Mouse (Mus musculus): ENCODE results near the gene Gm49403. TPM values are rescaled to one million over a fixed set of nuclear protein-coding genes. Genes with fewer than 3 reads are reported as not detected.
A peak's percentile ranks its signal among the peaks of the same experiment; 100 is the strongest.

Gm49403 gene
- total and polyA plus RNA-seq, 2 experiments: not detected

DNA sequence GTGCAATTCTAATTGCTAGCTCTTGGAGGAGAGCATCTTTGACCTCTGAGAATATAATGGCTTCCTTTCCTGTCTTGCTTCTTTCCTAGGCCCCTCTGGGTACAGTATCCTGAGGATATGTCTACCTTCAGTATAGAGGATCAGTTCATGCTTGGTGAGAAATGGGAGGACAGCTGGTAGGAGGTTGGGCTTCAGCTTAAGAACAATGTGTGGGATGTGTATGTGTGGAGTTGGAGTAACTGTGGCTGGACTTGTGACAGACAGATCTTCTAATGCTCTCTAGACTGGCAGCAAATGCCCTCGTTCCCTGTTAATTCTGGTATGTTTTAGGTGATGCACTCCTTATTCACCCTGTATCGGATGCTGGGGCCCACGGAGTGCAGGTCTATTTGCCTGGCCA, 30.5 kb downstream of the Gm49403 start:
- no peaks in the 10 kb centered on the region for H3K4me1 ChIP-seq (ENCODE audit: control insufficient read depth, insufficient read depth, low read length)
- H3K9ac ChIP-seq (ENCODE audit: low read depth, low read length): no peak overlapping the region
- H3K27ac ChIP-seq (replicated peaks; ENCODE audit: insufficient read depth, low read depth, low read length): no peak overlapping the region
- no peak overlapping the region for H3K4me3 ChIP-seq (ENCODE audit: insufficient read depth, low read depth, low read length)
- TF ChIP-seq CTCF (IDR thresholded peaks at IDR 0.05; ENCODE audit: low read depth, low read length): no peak
- TF ChIP-seq POLR2A (IDR thresholded peaks at IDR 0.05; ENCODE audit: extremely low read depth, insufficient read depth, low read length): no peak
- no peaks in the 10 kb centered on the region for H3K79me2 ChIP-seq (ENCODE audit: control insufficient read depth, insufficient read depth, low read length)
- peaks cover 74% of the 10 kb centered on the region for H3K36me3 ChIP-seq (ENCODE audit: control insufficient read depth, insufficient read depth, low read length)
- no peaks in the 10 kb centered on the region for H3K27me3 ChIP-seq (ENCODE audit: control insufficient read depth, insufficient read depth, low read length)
- 95% methylated on average over 3 of the region's 3 CpGs for WGBS
- no peak for DNase-seq (ENCODE audit: extremely low read depth, low read depth, low spot score)

DNA sequence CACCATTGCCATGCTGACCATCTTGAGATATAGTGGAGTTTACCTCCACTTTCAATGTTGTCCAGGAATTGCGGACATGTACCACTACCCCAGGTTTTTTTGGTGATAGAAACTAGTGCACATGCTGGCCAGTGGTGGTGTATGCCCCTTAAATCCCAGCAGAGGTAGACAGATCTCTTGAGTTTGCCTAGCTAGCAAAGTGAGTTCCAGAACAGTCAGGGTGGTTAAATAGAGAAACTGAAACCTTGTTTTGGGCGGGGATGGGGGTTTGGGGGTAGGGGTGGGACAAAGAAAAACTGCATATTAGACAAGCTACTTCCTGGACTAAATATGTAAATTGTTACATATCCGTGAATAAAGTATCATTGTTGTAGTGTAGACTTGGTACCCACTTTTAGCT, 35.3 kb downstream of the Gm49403 start:
- no peak for TF ChIP-seq POLR2A (IDR thresholded peaks at IDR 0.05; ENCODE audit: extremely low read depth, insufficient read depth, low read length)
- no peak for TF ChIP-seq CTCF (IDR thresholded peaks at IDR 0.05; ENCODE audit: low read depth, low read length)
- no peak for DNase-seq (ENCODE audit: extremely low read depth, low read depth, low spot score)
- H3K4me1 ChIP-seq (ENCODE audit: control insufficient read depth, insufficient read depth, low read length): peaks cover 4% of the 10 kb centered on the region; the same call in 1 of the 2 replicates
- H3K27me3 ChIP-seq (ENCODE audit: control insufficient read depth, insufficient read depth, low read length): no peaks in the 10 kb centered on the region
- H3K36me3 ChIP-seq (ENCODE audit: control insufficient read depth, insufficient read depth, low read length): peaks cover 28% of the 10 kb centered on the region
- no peak overlapping the region for H3K27ac ChIP-seq (replicated peaks; ENCODE audit: insufficient read depth, low read depth, low read length)
- H3K4me3 ChIP-seq (ENCODE audit: insufficient read depth, low read depth, low read length): no peak overlapping the region
- H3K9ac ChIP-seq (ENCODE audit: low read depth, low read length): no peak overlapping the region
- WGBS: 91% methylated on average over 3 of the region's 3 CpGs
- H3K79me2 ChIP-seq (ENCODE audit: control insufficient read depth, insufficient read depth, low read length): peaks cover 4% of the 10 kb centered on the region; the same call in 1 of the 2 replicates

DNA sequence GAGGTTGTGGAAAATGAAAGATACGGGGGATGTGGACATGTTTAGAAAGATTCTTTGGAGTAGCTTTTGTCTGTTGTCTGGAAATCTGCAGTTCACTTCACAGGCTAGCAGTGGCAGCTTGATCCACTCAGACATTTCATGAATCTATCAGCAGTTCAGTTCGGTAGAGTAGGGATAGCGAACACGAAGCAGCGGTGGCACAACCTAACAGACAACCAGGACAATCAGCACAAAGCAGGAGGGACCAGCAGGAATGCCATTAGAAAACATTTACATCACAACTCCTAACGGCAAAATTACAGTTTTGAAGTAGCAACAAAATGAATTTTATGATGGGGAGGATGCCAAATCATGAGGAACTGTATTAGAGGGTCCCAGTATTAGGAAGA, 35.9 kb downstream of the Gm49403 start:
- TF ChIP-seq POLR2A (IDR thresholded peaks at IDR 0.05; ENCODE audit: extremely low read depth, insufficient read depth, low read length): no peak
- no peak for TF ChIP-seq CTCF (IDR thresholded peaks at IDR 0.05; ENCODE audit: low read depth, low read length)
- Histone ChIP-seq H3K9ac (ENCODE audit: low read depth, low read length) (no peak overlapping the region), H3K27ac (replicated peaks; ENCODE audit: insufficient read depth, low read depth, low read length) (0 out of 2 replicates have a peak overlapping the region, but pooled peaks have one; percentile 66), H3K79me2 (ENCODE audit: control insufficient read depth, insufficient read depth, low read length) (peaks cover 4% of the 10 kb centered on the region; the same call in 1 of the 2 replicates), H3K27me3 (ENCODE audit: control insufficient read depth, insufficient read depth, low read length) (no peaks in the 10 kb centered on the region), H3K4me1 (ENCODE audit: control insufficient read depth, insufficient read depth, low read length) (peaks cover 4% of the 10 kb centered on the region; the same call in 1 of the 2 replicates), H3K4me3 (ENCODE audit: insufficient read depth, low read depth, low read length) (no peak overlapping the region), H3K36me3 (ENCODE audit: control insufficient read depth, insufficient read depth, low read length) (peaks cover 23% of the 10 kb centered on the region)
- no peak for DNase-seq (ENCODE audit: extremely low read depth, low read depth, low spot score)
- 79% methylated on average over 6 of the region's 6 CpGs for WGBS

DNA sequence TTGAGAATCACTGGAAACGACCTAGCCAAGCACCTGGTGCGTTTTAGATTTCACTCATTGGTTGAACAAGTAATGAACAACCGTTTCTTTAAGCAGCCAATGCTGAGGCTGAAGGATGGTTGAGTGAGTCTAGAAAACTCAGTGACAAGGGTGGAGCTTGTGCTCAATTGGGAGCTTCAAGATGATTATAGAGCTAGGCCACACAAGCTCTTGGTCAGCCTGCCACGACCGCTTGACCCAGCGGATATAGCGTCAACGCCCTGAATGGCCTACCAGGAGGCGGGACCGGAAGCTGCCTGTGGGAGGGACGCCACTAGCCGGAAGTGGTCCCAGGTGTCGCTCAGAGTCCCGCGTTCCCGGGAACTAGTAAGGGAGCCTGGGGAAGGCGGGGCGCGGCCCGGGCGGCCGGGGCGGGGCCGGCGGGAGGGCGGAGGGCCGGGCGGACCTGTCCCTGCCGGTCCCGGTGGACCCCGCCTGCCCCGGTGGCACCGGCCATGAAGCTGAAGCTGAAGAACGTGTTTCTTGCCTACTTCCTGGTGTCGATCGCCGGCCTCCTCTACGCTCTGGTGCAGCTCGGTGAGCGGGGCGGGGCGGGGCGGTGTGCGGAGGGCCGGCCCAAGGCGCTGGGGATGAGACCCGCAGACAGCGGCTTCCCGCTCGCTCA, 36.5 kb downstream of the Gm49403 start, which contains the start of gene B3gat3:
B3gat3 (plus strand) TSS at position 302 of the 664 bp plus-strand sequence.
- Histone ChIP-seq H3K27me3 (ENCODE audit: control insufficient read depth, insufficient read depth, low read length) (no peaks in the 10 kb centered on the region), H3K4me1 (ENCODE audit: control insufficient read depth, insufficient read depth, low read length) (peaks cover 4% of the 10 kb centered on the region; the same call in 1 of the 2 replicates), H3K4me3 (ENCODE audit: insufficient read depth, low read depth, low read length) (peak within 1 kb of the TSS; percentile 87), H3K36me3 (ENCODE audit: control insufficient read depth, insufficient read depth, low read length) (peaks cover 18% of the 10 kb centered on the region), H3K27ac (replicated peaks; ENCODE audit: insufficient read depth, low read depth, low read length) (peak within 1 kb of the TSS; percentile 81), H3K79me2 (ENCODE audit: control insufficient read depth, insufficient read depth, low read length) (peaks cover 4% of the 10 kb centered on the region; the same call in 1 of the 2 replicates), H3K9ac (ENCODE audit: low read depth, low read length) (peak within 1 kb of the TSS; percentile 87)
- 3% methylated on average over 50 of the region's 50 CpGs for WGBS
- DNase-seq (ENCODE audit: extremely low read depth, low read depth, low spot score): peak; percentile 90
- TF ChIP-seq CTCF (IDR thresholded peaks at IDR 0.05; ENCODE audit: low read depth, low read length): no peak
- peak; percentile 82 for TF ChIP-seq POLR2A (IDR thresholded peaks at IDR 0.05; ENCODE audit: extremely low read depth, insufficient read depth, low read length)

DNA sequence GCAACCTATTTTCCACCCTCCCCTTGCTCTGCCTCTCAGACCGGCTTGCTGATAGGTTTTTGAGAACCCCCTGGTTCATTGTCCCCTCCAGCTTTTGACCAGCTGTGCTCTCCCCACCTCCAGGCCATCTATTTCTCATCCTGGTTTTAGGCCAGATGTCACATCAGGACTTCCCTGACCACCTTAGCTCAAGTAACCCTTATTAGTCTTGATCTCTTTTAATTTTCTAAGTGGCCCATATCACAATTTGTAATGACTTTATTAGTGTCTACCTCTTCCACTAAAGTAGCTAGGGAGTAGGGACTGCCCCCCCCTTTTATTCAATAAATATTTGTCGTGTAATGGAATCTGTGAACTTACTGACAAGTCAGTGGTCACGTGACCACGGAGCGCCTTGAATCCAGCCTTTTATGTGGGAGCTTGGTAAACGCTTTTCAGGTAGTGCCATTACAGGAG, 37.1 kb downstream of the Gm49403 start:
- no peaks in the 10 kb centered on the region for H3K27me3 ChIP-seq (ENCODE audit: control insufficient read depth, insufficient read depth, low read length)
- H3K4me3 ChIP-seq (ENCODE audit: insufficient read depth, low read depth, low read length): peak overlapping the region; percentile 87
- peak overlapping the region; percentile 81 for H3K27ac ChIP-seq (replicated peaks; ENCODE audit: insufficient read depth, low read depth, low read length)

More for the DNA sequence above, 37.1 kb downstream of the Gm49403 start:
- peaks cover 4% of the 10 kb centered on the region; the same call in 1 of the 2 replicates for H3K79me2 ChIP-seq (ENCODE audit: control insufficient read depth, insufficient read depth, low read length)
- peak overlapping the region; percentile 87 for H3K9ac ChIP-seq (ENCODE audit: low read depth, low read length)
- WGBS: under 1% methylated on average over 6 of the region's 6 CpGs
- DNase-seq (ENCODE audit: extremely low read depth, low read depth, low spot score): peak; percentile 76
- no peak for TF ChIP-seq CTCF (IDR thresholded peaks at IDR 0.05; ENCODE audit: low read depth, low read length)
- no peak for TF ChIP-seq POLR2A (IDR thresholded peaks at IDR 0.05; ENCODE audit: extremely low read depth, insufficient read depth, low read length)
- H3K36me3 ChIP-seq (ENCODE audit: control insufficient read depth, insufficient read depth, low read length): peaks cover 12% of the 10 kb centered on the region
- H3K4me1 ChIP-seq (ENCODE audit: control insufficient read depth, insufficient read depth, low read length): peaks cover 4% of the 10 kb centered on the region; the same call in 1 of the 2 replicates
